Mouse (Mus musculus): ENCODE results near the gene Sypl. TPM values are rescaled to one million over a fixed set of nuclear protein-coding genes. Genes with fewer than 3 reads are reported as not detected.
A peak's percentile ranks its signal among the peaks of the same experiment; 100 is the strongest.

Sypl gene
- polyA plus RNA-seq, 1 experiment from 2014 or later: 50.9 TPM

GRCm38 (mm10) chr12:33010026-33010425 is 56.3 kb downstream of the Sypl start:
- Histone ChIP-seq H3K9ac (no peak overlapping the region), H3K27ac (no peak overlapping the region), H3K4me2 (replicated peaks) (no peak overlapping the region), H3K9me3 (replicated peaks) (0 out of 2 replicates have a peak, but pooled peaks cover 3% of the 10 kb centered on the region), H3K4me1 (peaks cover 9% of the 10 kb centered on the region), H3K27me3 (0 out of 2 replicates have a peak, but pooled peaks cover 4% of the 10 kb centered on the region), H3K36me3 (no peaks in the 10 kb centered on the region), H3K4me3 (no peak overlapping the region)
- ATAC-seq (ENCODE audit: low FRiP score): no peak
- WGBS: 34% methylated on average over 3 of the region's 3 CpGs

GRCm38 (mm10) chr12:33014050-33014796 is 60.5 kb downstream of the Sypl start:
- H3K9me3 ChIP-seq (replicated peaks): 0 out of 2 replicates have a peak, but pooled peaks cover 3% of the 10 kb centered on the region
- H3K4me2 ChIP-seq (replicated peaks): no peak overlapping the region
- H3K36me3 ChIP-seq: no peaks in the 10 kb centered on the region
- H3K9ac ChIP-seq: no peak overlapping the region
- H3K4me3 ChIP-seq: no peak overlapping the region
- H3K27ac ChIP-seq: no peak overlapping the region
- ATAC-seq (ENCODE audit: low FRiP score): peak; percentile 49; the same call in 1 of the 2 replicates
- 0 out of 2 replicates have a peak, but pooled peaks cover 4% of the 10 kb centered on the region for H3K27me3 ChIP-seq
- peaks cover 9% of the 10 kb centered on the region for H3K4me1 ChIP-seq
- 50% methylated on average over 7 of the region's 7 CpGs for WGBS

GRCm38 (mm10) chr12:33015103-33015502 is 61.4 kb downstream of the Sypl start:
- Histone ChIP-seq H3K27me3 (no peaks in the 10 kb centered on the region), H3K4me3 (no peak overlapping the region), H3K4me1 (peaks cover 9% of the 10 kb centered on the region), H3K4me2 (replicated peaks) (no peak overlapping the region), H3K9ac (no peak overlapping the region), H3K36me3 (no peaks in the 10 kb centered on the region), H3K9me3 (replicated peaks) (0 out of 2 replicates have a peak, but pooled peaks cover 3% of the 10 kb centered on the region), H3K27ac (no peak overlapping the region)
- WGBS: 67% methylated on average over 1 of the region's 1 CpGs
- ATAC-seq (ENCODE audit: low FRiP score): no peak; the same call in 1 of the 2 replicates

- H3K9me3 ChIP-seq (replicated peaks): no peaks in the 10 kb centered on the region; the same call in 1 of the 2 replicates
- H3K4me1 ChIP-seq: peaks cover 9% of the 10 kb centered on the region
- no peaks in the 10 kb centered on the region for H3K27me3 ChIP-seq
- ATAC-seq (ENCODE audit: low FRiP score): no peak
- H3K9ac ChIP-seq: no peak overlapping the region
- H3K27ac ChIP-seq: no peak overlapping the region
- 77% methylated on average over 7 of the region's 7 CpGs for WGBS
- no peak overlapping the region for H3K4me3 ChIP-seq
- H3K4me2 ChIP-seq (replicated peaks): no peak overlapping the region
- no peaks in the 10 kb centered on the region for H3K36me3 ChIP-seq
Observed at GRCm38 (mm10) chr12:33016824-33017705, 63.4 kb downstream of the Sypl start.

GRCm38 (mm10) chr12:33018601-33019000 is 64.9 kb downstream of the Sypl start:
- Histone ChIP-seq H3K9me3 (replicated peaks) (no peaks in the 10 kb centered on the region; the same call in 1 of the 2 replicates), H3K4me2 (replicated peaks) (no peak overlapping the region), H3K4me3 (no peak overlapping the region), H3K36me3 (no peaks in the 10 kb centered on the region), H3K4me1 (peaks cover 9% of the 10 kb centered on the region), H3K27ac (no peak overlapping the region), H3K27me3 (no peaks in the 10 kb centered on the region), H3K9ac (no peak overlapping the region)
- WGBS: 63% methylated on average over 4 of the region's 4 CpGs
- ATAC-seq (ENCODE audit: low FRiP score): no peak

GRCm38 (mm10) chr12:33020011-33020410 is 66.3 kb downstream of the Sypl start:
- H3K36me3 ChIP-seq: no peaks in the 10 kb centered on the region
- H3K27ac ChIP-seq: no peak overlapping the region
- WGBS: 94% methylated on average over 6 of the region's 6 CpGs
- no peak overlapping the region for H3K4me3 ChIP-seq
- ATAC-seq (ENCODE audit: low FRiP score): no peak
- no peak overlapping the region for H3K9ac ChIP-seq
- no peaks in the 10 kb centered on the region; the same call in 1 of the 2 replicates for H3K9me3 ChIP-seq (replicated peaks)
- no peak overlapping the region for H3K4me2 ChIP-seq (replicated peaks)
- no peaks in the 10 kb centered on the region for H3K27me3 ChIP-seq
- H3K4me1 ChIP-seq: 0 out of 2 replicates have a peak, but pooled peaks cover under 1% of the 10 kb centered on the region

GRCm38 (mm10) chr12:33021140-33021539 is 67.4 kb downstream of the Sypl start:
- no peaks in the 10 kb centered on the region for H3K27me3 ChIP-seq
- no peak overlapping the region for H3K9ac ChIP-seq
- no peak overlapping the region for H3K27ac ChIP-seq
- H3K4me1 ChIP-seq: no peaks in the 10 kb centered on the region
- 84% methylated on average over 9 of the region's 9 CpGs for WGBS
- H3K4me2 ChIP-seq (replicated peaks): no peak overlapping the region
- ATAC-seq (ENCODE audit: low FRiP score): no peak
- H3K36me3 ChIP-seq: no peaks in the 10 kb centered on the region
- no peak overlapping the region for H3K4me3 ChIP-seq
- no peaks in the 10 kb centered on the region; the same call in 1 of the 2 replicates for H3K9me3 ChIP-seq (replicated peaks)

GRCm38 (mm10) chr12:33021751-33022150 is 68.1 kb downstream of the Sypl start:
- Histone ChIP-seq H3K4me3 (no peak overlapping the region), H3K4me2 (replicated peaks) (no peak overlapping the region), H3K4me1 (no peaks in the 10 kb centered on the region), H3K9ac (no peak overlapping the region), H3K27ac (no peak overlapping the region), H3K9me3 (replicated peaks) (no peaks in the 10 kb centered on the region; the same call in 1 of the 2 replicates), H3K27me3 (no peaks in the 10 kb centered on the region; the same call in 1 of the 2 replicates), H3K36me3 (no peaks in the 10 kb centered on the region)
- no peak for ATAC-seq (ENCODE audit: low FRiP score)
- WGBS: 93% methylated on average over 4 of the region's 4 CpGs

- Histone ChIP-seq H3K9ac (no peak overlapping the region), H3K27ac (no peak overlapping the region), H3K4me1 (peaks cover 22% of the 10 kb centered on the region), H3K27me3 (peaks cover 12% of the 10 kb centered on the region), H3K36me3 (no peaks in the 10 kb centered on the region), H3K9me3 (replicated peaks) (no peaks in the 10 kb centered on the region; the same call in 1 of the 2 replicates), H3K4me2 (replicated peaks) (no peak overlapping the region), H3K4me3 (no peak overlapping the region)
- 73% methylated on average over 6 of the region's 6 CpGs for WGBS
- ATAC-seq (ENCODE audit: low FRiP score): no peak
Observed at GRCm38 (mm10) chr12:33024524-33024923, 70.8 kb downstream of the Sypl start.

GRCm38 (mm10) chr12:33027093-33027492 is 73.4 kb downstream of the Sypl start:
- whole genome bisulfite sequencing: 4% methylated on average over 10 of the region's 10 CpGs
- no peaks in the 10 kb centered on the region; the same call in 1 of the 2 replicates for H3K9me3 ChIP-seq (replicated peaks)
- H3K4me1 ChIP-seq: peaks cover 22% of the 10 kb centered on the region
- peaks cover 13% of the 10 kb centered on the region for H3K27me3 ChIP-seq
- H3K36me3 ChIP-seq: no peaks in the 10 kb centered on the region
- no peak overlapping the region for H3K9ac ChIP-seq
- ATAC-seq (ENCODE audit: low FRiP score): peak; percentile 77
- H3K27ac ChIP-seq: no peak overlapping the region
- 0 out of 2 replicates have a peak overlapping the region, but pooled peaks have one; percentile 11 for H3K4me2 ChIP-seq (replicated peaks)
- no peak overlapping the region for H3K4me3 ChIP-seq

- no peak overlapping the region for H3K9ac ChIP-seq
- peaks cover 16% of the 10 kb centered on the region for H3K27me3 ChIP-seq
- H3K4me1 ChIP-seq: peaks cover 22% of the 10 kb centered on the region
- H3K27ac ChIP-seq: no peak overlapping the region
- H3K4me3 ChIP-seq: no peak overlapping the region
- WGBS: 48% methylated on average over 10 of the region's 10 CpGs
- no peaks in the 10 kb centered on the region for H3K36me3 ChIP-seq
- no peak overlapping the region for H3K4me2 ChIP-seq (replicated peaks)
- ATAC-seq (ENCODE audit: low FRiP score): no peak
- no peaks in the 10 kb centered on the region for H3K9me3 ChIP-seq (replicated peaks)
Observed at GRCm38 (mm10) chr12:33028109-33028691, 74.5 kb downstream of the Sypl start.

- H3K9me3 ChIP-seq (replicated peaks): no peaks in the 10 kb centered on the region
- H3K27me3 ChIP-seq: peaks cover 19% of the 10 kb centered on the region
- 59% methylated on average over 13 of the region's 13 CpGs for WGBS
- no peak overlapping the region for H3K4me3 ChIP-seq
- no peak for ATAC-seq (ENCODE audit: low FRiP score)
- H3K4me2 ChIP-seq (replicated peaks): no peak overlapping the region
- H3K9ac ChIP-seq: no peak overlapping the region
- H3K36me3 ChIP-seq: no peaks in the 10 kb centered on the region
- H3K4me1 ChIP-seq: peaks cover 26% of the 10 kb centered on the region
- no peak overlapping the region for H3K27ac ChIP-seq
Observed at GRCm38 (mm10) chr12:33028708-33029107, 75.0 kb downstream of the Sypl start.

All from hindbrain, embryonic 12.5 days (tissue).